Mouse (Mus musculus) right cerebral cortex, postnatal 36 days (tissue): ENCODE results near the gene Gal3st4.
"Not testable (repeated sequence)": the region's sequence is repeated elsewhere in the genome, so short reads cannot be mapped to it uniquely, and the experiment has no call there.

Experiments
- DNase-seq, 2 experiments: peaks; one replicate each; pipeline ENCODE4 v3.0.0; 2022; ENCODE audit warnings: low spot score in 2 of 2, mixed read lengths in 1 of 2

Gene Gal3st4

DNA sequence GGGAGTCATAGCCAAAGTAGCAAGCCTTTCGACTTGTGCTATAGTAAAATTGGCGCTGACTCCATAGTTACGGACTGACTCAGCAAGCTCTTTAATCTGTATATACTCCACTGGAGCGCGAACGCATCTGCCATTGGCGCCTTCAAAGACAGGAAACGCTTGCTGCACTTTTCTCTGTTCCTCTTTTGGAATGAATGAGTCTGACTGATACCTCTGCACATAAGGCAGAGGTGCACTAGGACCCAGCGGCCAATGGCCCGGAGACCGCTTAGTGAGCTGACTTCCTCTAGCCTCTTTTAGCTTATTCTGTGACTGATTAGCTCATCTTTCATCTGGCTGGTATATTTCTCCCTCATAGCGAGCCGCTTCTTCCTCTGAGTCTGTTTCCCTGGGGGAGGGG, 56.0 kb downstream of the Gal3st4 start:
- not testable (repeated sequence) for DNase-seq
